Mouse (Mus musculus) megakaryocyte-erythroid progenitor cell, adult 5-6 weeks (primary cell): ENCODE results near the gene Mmp10. TPM values are rescaled to one million over a fixed set of nuclear protein-coding genes. Genes with fewer than 3 reads are reported as not detected.
A peak's percentile ranks its signal among the peaks of the same experiment; 100 is the strongest.

Source experiments
- ATAC-seq: replicated peaks from 2 replicates; pipeline ENCODE4 v1.8.0; 2016; ENCODE audit warnings: mild to moderate bottlenecking, inconsistent platforms; ENCODE audit not compliant: severe bottlenecking, poor library complexity, low FRiP score, low TSS enrichment
- total RNA-seq, 2 experiments: library from RNA; stranded (forward) in 1 of 2; stranded (reverse) in 1 of 2; fragments of 200-1000, 215-1000 nt in 1 of 2; fragments of >200 nt in 1 of 2; fragmentation: Nextera tagmentation in 1 of 2; gene quantifications; 2 replicates each; pipeline ENCODE4 v1.2.3; 2014 to 2017

Gene Mmp10
- not detected in 2 replicates for total RNA-seq (2014; fragmentation: Nextera tagmentation)
- total RNA-seq (2017): not detected in 2 replicates

GRCm38 (mm10) chr9:7502051-7502450 lies at the start of gene Mmp10:
Gene Mmp10 (plus strand): TSS chr9:7502352.
- no peak for ATAC-seq

DNA sequence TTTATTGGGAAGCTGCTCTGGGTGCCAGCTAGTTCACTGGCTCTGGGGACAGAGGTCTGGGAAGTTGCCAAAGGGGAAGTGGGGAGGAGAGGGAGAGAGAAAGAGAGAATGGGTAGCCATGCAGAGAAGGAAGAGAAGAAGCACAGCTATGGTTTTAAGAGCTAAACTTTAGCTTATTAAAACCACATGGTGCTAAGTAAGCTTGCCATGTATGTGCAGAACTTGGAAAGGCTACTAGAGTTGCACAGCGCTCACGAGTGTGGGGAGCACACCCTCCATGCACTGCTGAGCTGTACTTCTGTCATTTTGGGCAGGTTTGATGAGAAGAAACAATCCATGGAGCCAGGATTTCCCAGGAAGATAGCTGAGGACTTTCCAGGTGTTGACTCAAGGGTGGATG lies 48.9 kb upstream of the Mmp10 start:
- ATAC-seq: no peak

GRCm38 (mm10) chr9:7470262-7470661 lies 31.9 kb upstream of the Mmp10 start:
- no peak for ATAC-seq

- no peak for ATAC-seq
Measured at GRCm38 (mm10) chr9:7483684-7484394, 18.3 kb upstream of the Mmp10 start.

DNA sequence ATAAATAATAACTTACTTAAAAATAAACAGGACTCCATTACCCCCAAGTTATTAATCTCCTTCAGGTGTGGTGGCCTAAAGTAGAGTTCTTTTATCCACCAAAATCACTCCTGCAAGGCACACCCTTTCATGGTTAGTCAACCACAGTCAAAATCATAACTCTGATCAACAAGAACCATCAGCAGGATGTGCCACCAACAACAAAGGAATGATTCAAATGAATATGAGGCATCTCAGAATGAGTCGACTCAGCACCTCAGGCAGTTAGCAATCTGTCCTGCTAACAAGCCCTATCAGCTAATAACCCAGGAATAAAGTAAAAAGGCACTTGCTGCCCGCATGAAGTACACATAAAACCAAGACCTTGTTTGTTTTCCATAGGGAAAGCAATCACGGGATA lies 1.0 kb upstream of the Mmp10 start:
- ATAC-seq: no peak

DNA sequence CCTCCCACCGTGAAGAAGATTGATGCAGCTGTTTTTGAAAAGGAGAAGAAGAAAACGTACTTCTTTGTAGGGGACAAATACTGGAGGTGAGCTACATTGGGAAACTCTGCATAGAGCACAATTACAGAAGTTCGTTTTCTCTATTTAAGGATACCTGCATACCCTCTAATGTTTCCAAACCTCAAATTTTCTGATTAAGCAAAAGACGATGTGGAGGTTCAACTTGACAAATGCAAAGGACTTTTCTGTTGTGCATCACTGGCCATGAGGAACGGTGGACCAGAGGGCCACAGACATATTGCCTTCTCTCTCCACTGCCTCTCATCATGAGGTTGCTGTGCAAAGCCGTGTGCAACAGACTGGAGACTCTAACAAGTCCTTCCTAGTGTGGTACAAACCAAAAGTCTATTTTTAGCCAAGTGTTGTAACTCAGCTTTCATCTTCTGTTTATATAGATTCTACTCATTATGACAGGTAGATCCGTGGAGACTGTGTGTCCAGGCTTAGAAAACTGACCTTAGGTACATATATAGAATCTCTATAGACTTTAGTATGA lies 5.2 kb downstream of the Mmp10 start:
- ATAC-seq: no peak

- ATAC-seq: no peak
Measured at GRCm38 (mm10) chr9:7509619-7510233, 7.6 kb downstream of the Mmp10 start.

GRCm38 (mm10) chr9:7517944-7518571 lies 15.9 kb downstream of the Mmp10 start:
- ATAC-seq: no peak

- ATAC-seq: no peak
Measured at GRCm38 (mm10) chr9:7526255-7526940, 24.2 kb downstream of the Mmp10 start.

GRCm38 (mm10) chr9:7542763-7543162 lies 40.6 kb downstream of the Mmp10 start:
- no peak for ATAC-seq

DNA sequence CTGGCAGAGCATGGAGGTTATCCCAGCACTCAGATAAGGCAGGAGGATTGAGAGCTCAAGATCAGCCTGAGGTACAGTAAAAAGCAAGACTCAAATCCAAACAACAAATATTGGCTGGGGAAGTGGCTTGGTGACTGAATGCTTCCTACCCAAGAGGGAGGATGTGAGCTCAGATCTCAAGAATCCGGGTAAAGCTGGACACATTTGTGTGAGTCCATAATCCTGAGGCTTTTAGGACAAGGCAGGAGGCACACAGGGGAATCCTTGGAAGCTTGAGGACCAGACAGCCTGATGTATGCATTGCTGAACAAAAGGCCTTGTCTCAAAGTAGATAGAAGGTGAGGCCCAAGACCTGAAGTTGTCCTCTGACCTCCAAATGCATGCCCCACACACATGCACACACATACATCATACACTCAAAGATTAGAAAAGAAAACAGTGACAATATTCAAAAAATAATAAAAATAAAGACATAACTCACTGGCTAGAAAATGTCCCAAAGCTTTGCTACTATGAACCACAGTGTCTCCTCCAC lies 42.8 kb downstream of the Mmp10 start:
- ATAC-seq: no peak

- no peak for ATAC-seq
Measured at GRCm38 (mm10) chr9:7545471-7545870, 43.3 kb downstream of the Mmp10 start.

GRCm38 (mm10) chr9:7545920-7546319 lies 43.8 kb downstream of the Mmp10 start:
- ATAC-seq: no peak

DNA sequence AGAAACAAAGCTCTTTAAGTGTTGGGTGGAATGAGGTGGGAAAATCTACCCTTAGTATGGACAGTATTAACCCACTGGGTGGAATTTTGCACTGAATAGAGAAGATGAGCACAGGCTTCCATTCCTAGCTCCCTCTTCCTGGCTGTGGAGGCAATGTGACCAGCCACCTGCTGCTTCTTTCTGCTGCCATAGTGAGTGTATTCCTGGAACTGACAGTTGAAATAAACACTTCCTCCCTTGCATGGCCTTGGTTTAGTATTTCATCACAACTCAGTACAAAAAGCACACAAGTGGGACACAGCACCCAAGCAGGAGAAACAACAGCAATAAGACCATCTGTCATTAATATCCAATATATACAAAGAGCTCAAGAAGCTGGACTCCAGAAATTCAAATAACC lies 49.8 kb downstream of the Mmp10 start:
- ATAC-seq: no peak

GRCm38 (mm10) chr9:7553536-7553935 lies 51.4 kb downstream of the Mmp10 start:
- ATAC-seq: no peak

DNA sequence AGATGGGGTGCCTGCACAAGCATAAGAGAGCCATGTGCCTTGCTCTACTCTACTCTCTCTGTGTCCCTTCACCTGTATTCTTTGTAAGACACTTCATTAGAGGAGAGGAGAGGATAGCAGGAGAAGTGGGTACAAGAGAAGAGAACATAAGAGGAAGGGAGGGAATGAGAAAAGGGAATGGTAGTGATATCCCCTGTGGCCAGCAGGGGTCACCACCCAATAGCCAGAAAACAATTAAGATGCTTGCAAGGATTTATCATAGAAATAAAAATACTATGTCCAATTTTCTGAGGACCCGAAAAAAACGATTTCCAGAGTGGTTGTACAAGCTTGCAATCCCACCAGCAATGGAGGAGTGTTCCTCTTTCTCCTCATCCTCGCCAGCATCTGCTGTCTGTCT lies 52.2 kb downstream of the Mmp10 start:
- ATAC-seq: peak; percentile 87

- no peak for ATAC-seq
Measured at GRCm38 (mm10) chr9:7558221-7559017, 56.3 kb downstream of the Mmp10 start, which contains the start of gene Mmp8. Gene Mmp8 (plus strand): TSS chr9:7558456.
